Mouse (Mus musculus): ENCODE data around the gene Gm12830.

Gm12830 gene

DNA sequence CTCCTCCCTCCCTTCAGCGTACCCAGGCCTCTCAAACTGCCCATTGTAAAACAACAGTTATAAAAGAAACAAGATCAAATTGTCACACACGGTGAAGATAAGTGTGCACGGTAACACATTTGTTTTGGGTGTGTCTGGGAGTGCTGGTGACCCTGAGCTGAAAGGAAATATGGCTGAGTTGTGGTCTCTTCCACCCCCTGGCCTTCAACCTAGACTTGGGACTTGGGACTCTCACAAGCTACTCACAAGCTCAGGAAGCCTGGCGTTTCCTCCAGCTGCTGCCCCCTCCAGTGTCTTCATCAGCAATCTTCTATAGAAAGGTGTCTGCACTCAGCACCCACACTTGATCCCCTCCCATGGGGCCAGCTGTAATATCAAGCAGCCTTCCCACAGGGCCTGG, 24.1 kb downstream of the Gm12830 start:
- no peak for DNase-seq

DNA sequence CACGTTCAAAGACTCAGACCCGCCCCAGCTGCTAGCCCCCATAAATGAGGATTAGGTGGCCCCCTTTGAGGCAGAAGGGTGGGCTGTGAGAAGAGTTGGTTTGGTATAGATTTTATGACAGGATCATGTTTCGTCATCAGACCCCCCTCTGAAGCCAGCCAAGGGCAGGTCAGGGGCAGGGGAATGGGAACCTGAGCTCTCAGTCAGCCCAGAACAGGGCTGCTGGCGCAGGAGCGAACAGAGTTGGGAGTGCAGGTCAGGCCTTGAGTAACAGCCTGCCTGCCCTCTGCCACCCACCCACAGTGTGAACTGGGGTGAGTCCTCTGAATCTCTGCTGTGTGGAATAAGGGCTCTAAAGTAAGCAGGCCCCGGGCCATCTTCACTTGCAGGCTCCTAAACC, 25.2 kb downstream of the Gm12830 start:
- no peak for DNase-seq

DNA sequence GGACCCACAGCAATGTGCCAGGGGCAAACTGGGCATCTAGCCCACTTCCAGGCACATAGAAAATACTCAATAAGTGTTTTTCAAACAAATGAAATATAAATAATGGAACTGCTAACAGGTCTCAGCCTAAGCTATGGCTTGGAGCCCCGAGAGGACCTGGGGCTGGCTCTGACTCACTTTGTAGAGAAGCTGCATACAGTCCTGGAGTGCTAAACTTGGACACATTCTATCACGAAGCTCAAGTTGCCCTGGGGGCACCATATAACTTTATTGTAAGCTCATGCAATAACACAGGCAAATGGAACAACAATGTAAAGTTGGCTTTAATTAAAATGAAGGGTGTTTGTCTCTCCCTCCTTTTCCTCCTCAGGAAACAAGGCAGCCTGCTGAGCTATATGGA, 32.4 kb downstream of the Gm12830 start:
- no peak for DNase-seq

DNA sequence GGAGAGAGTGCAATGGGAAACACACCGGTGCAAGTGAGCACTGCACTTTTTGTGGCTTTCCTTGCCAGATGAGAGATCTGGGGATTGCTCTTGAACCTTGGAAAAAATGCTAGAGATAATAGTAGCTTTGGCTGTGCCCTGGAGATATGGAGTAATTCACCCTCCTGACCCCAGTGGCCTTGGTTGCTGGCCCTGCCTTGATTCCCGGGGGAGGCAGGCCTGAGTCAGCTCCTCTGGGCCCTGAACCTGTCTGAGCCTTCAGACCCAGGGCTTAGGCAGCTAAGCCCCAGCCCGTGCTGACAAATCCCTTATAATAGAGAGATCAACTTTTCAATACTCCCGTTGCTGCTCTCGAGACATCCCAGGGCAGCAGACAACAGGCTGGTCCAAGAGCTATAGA, 36.9 kb downstream of the Gm12830 start:
- no peak for DNase-seq

DNA sequence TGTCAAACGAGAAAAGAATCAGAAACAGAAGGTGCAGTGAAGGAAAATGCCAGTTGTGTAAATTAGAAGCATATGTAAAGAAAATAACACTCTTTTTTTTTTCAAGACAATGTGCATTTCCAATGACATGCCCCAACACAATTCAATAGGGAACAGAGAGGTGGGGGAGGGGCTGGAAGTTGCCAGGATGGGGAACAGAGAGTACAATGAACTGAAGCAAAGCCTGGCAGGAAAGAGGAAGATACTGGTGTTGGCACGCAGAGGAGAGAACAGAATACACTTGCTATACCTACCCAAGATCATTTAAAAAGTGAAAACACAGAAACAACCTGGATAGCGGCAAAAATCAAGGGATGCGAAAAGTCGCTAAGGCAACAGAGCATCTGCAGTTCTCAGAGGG, 41.6 kb downstream of the Gm12830 start:
- no peak for DNase-seq

DNA sequence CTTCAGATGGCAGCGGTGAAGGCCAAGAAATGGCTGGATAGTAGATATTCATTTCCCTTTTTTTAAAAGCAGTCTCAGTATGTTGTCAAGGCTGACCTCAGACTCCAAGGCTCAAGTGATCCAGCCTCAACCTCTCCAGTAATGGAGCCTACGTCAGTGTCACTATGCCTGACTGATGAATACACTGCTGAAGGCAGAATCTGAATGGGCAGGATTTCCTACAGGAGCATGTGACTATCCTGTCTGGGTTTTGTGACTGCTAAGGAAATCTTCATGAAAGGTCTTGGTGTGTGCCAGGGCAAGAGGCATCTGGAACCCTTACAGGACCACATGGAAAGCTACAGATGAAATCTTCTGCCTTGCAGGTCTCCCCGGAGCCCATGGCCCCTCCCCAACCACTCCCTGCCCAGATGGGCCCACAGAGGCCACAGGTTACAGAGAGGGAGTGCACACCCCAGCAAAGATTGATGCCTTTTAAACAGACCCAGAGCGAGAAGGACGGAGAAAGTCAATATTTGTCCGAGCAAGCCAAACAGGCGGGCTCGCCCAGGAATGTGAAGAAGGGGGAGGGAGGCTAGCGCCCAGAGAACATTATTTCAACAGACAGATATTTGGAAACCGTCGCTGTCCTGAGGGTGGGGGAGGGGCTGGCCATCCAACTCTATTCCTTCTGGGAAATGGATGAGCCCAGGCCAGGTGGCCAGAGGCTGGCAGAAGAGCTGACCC, 48.4 kb downstream of the Gm12830 start:
- no peak for DNase-seq

DNA sequence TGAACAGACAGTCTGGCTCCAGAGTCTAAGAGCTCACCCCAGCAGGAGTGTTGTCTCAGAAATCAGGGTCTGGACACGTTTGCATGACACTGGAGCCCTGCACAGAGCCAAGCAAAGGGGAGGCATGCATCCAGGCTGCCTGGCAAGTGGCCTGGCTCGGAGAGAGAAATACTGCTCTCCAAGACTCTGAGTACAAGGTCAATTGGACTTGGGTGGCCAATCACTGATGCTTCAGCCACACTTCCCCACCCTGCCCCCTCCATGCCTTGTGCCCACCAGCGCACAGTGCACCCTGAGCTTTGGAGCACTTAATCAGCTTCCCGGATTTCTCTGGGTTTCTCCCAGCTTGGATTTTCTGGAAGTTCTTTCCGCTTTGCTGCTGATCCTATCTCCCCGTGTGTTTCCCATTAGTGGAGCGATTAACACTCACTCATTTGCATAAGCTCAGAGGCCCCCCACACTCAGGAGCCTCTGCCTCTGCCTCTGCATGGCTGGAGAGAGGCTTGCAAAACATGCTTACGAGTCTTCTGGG, 55.0 kb downstream of the Gm12830 start:
- no peak for DNase-seq

DNA sequence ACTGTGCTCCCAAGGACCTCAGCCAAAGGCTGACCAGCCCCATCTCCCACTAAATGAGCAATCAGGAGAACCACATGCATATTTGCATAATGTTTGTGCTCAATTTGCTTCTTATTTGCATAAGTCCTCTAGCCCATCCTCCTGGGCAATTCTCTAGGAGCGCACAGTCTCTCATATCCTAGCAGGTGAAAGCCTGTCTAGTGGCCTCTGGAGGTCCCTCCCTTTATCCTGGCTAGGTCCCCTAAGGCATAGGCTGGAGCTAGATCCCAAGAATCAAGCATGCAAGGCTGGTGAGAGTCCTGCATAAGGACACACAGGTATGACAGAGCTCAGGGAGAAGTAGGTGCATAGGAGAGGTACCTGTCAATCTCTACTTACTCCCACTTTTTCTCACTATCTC, 60.7 kb downstream of the Gm12830 start:
- no peak for DNase-seq

DNA sequence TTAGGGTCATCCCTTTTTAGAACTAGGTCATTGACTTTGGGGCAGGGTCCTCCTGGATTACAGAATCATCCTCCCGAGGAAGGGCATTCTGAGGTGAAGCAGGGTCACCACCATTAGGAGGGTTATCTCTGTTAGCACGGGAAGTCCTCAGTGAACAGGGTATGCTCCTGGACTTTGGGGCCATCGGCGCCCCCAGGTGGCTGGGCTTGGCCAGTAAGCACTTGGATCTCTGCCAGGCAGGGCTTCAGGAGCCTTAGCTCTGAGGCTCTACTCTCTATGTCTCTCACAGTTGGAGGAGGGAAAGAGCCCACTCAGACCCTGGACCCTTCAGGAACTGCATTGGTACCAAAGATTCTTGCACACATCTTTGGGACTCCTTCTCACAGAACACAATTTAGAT, 76.3 kb downstream of the Gm12830 start:
- DNase-seq: peak; percentile 30

DNA sequence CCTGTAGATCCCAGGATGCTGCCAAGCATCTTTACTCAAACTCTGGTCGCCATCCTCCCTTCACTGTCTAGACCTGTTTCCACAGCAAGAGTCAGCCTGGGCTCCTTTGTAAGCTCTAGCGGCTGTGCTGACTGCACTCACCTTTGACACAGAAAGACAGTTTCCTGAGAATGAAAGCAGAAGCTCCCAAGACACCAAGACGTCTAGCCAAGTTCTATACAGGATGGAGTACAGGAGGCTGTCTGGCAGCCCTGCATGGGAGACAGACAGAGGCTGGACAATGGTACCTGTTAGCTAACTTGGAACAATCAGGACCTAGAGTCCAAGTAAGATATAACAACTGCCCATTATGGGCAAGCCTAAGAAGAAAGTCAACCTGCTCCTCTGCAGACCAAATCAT, 78.4 kb downstream of the Gm12830 start:
- DNase-seq: no peak

DNA sequence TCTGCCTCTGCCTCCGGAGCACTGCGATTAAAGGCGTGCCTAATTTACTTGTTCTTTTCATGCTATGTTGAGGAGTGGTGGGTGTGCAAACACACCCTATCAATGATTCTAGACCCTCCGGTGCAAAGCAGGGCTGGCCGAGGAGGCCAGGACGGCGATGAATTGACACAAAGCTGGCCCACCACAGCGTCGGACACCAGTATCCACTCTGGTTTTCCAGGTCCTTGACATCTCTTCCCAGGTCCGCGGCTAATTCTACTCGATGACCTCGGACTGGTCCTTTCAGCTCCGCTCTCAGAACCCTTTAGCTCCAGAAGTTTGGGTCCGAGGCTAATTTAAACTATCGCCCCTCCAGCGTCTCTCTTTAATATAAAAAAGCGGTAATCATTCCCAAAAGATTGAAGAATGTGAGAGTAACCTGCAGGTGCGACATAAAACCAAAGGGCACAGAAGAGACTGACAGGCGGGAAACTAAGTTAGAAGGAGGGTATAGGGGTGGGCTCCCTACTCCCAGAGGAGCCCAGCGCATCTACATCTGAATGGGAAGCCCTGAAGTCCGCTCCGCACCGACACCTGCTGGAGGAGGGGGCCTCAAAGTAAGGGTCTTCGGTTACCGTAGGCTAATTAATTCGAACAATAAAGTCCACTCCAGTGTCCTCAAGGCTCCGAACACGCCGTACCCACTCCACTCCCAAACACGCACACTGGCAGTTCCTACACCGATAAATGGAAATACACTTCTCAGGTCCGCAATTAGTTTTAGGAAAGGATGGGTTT, 79.5 kb downstream of the Gm12830 start:
- peak; percentile 6 for DNase-seq

DNA sequence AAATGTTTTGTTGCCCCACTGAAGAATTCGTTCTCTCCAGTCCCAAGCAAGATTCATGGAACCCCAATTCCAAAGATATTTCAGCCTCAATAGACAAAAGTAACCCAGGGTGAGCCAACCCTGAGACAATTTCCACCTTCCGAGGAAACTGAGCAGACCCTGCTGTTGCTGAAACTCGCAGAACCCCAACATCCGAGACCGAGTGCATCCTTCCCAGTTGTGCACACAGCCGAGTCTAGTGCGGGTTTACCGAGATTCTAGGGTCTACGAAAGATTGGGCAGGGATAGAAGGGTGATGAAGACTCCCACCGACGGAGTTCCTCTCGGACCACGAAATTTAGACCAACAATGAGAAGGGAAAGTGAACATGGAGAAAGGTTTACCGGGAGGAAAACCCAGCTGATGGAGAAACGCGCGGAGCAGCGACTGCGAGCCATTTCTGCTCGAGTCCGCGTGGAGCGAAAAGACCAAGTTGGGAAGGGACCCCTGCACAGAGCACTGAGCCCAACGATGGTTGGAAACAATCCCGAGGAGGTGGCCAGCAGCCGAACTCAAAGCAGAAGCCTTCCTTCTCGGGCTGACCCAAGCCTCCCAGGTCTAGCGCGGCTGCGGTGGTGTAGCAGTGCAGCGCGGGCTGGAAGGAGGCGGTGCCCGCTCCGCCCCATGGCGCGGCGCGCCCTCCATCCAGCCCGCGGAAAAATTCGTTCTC, 80.3 kb downstream of the Gm12830 start:
- peak; percentile 21 for DNase-seq

DNA sequence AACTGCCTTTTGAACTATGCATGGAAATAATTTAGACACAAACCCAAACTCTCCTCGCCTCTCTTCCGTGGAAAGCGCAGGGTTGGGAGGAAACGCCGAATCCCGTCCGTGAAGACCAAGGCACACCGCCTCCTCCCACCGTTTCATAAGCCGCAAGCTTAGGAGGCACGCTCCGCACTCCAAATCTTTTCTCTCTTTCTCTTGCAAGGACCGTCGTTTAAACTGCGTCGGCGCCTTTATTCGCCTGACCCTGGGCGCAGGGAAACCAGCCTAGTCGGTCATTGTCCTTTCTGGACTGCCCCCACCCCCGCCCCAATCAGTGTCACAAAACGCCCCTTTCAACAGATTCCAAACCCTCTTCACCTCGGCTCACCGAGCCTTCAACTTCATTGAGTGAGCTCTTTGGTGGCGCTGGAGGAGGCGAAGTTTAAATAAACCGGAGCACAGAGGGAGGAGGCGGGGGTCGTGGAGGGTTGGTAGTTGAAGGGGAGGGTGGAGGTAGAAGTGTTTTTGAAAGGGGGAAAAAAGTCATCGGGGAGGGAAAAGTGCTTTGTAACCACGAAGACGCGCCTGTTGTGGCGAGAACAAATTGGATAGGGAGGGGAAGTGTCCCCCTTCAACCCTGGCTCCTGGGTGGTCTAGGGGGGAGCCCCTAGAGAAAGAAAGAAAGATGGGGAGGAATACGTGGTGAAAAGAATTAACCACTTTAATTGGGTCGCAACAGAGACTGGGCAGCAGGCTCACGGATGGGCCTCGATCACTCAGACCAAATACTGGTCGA, 81.3 kb downstream of the Gm12830 start:
- DNase-seq: peak; percentile 8

DNA sequence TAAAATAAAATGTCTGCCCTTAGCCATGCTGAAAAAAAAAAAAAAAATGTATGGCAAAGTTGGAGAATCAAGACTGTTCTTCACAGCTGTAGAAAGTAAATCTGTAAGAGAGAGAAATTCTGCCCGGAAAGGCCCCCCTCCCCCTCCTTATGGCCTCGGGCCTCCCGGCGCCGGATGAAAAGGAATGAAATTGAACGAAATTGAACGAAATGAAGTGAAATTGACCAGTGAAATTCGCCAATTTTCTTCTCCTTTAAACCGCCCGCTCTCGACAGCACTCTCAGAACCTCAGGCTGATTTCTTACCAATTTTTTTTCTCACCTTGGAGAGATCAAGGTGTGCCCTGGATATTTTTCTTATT, 81.9 kb downstream of the Gm12830 start:
- no peak for DNase-seq

DNA sequence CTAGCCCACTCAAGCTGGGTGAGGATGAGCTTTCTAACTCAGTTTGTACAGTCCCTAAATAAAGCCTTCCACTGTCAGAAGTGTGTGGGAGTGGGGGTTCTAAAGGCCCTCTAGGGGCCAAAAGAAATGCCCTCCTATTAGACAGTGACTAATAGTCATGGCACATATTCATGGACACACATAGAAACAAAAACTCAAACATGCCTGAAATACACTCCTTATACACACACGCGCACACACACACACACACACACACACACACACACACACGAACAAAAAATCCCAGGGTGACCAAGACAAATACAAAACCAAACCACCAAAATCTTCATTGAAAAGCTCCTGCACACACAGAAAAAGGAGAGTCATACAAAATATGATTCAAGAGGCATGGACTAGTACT, 84.0 kb downstream of the Gm12830 start:
- no peak for DNase-seq
